Mouse (Mus musculus): ENCODE data around the gene Gm5114.
"Not testable (repeated sequence)": the region's sequence is repeated elsewhere in the genome, so short reads cannot be mapped to it uniquely, and the experiment has no call there.

Gm5114 gene

GRCm38 (mm10) chr7:39413060-39413459, at the start of gene Gm5114:
TSS of gene Gm5114 (minus strand) at chr7:39413160.
- not testable (repeated sequence) for DNase-seq

- no peak for DNase-seq
These were observed 42.8 kb upstream of the Gm5114 start for GRCm38 (mm10) chr7:39455806-39456205.

GRCm38 (mm10) chr7:39449260-39450021, 36.5 kb upstream of the Gm5114 start:
- DNase-seq = peak; percentile 80 to 89

GRCm38 (mm10) chr7:39448626-39449242, 35.8 kb upstream of the Gm5114 start:
- DNase-seq = peak; percentile 23 to 49

GRCm38 (mm10) chr7:39441237-39441636, 28.3 kb upstream of the Gm5114 start:
- no peak for DNase-seq

- DNase-seq = no peak
These were observed 27.4 kb upstream of the Gm5114 start for GRCm38 (mm10) chr7:39440362-39440761.
